Comparison of ENCODE assay signal across 11 mouse cellular contexts in the genomic region with DNA sequence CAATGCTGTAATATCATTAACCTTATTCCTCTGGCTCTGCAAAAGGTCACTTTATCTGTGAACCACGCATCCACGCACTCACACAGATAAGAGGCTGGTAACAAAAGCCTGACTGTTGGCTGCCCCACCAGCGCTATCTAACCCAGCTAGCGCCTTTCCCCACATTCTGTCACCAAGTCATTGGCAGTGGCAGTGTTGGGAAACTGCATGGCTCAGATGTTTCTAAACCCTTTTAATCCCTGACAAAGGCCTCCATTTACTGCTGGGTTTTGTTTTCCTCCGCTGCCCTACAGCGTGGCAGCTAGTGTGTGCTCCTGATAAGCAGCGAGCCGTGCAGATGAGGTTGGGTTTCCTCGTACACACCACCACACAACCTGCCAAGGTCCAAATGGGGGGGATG. TPM values are rescaled to one million over a fixed set of nuclear protein-coding genes. Genes with fewer than 3 reads are reported as not detected.
A peak's percentile ranks its signal among the peaks of the same experiment; 100 is the strongest.
DNase-seq lines count a peak whose midpoint lies in the region; ATAC-seq and TF ChIP-seq lines count a peak whose summit lies in the region.
"Had no signal": no experiment of that assay in that cellular context is flagged by ENCODE, and none has a peak within 500 bp of the region (broad histone marks: within the 10 kb centered on the region; RNA-seq: fewer than 3 reads in every experiment).

No protein-coding gene starts in this region.

- H3K4me2 ChIP-seq in liver, embryonic 11.5 days: no peak overlapping the region
- H3K4me2 ChIP-seq in forebrain, embryonic 14.5 days (ENCODE audit: low read length): 0 out of 2 replicates have a peak overlapping the region, but pooled peaks have one; percentile 2
- no peak overlapping the region for H3K4me2 ChIP-seq in hindbrain, embryonic 15.5 days
- no peak overlapping the region for H3K4me2 ChIP-seq in intestine, embryonic 16.5 days (ENCODE audit: low read depth, low read length)

- H3K4me3 ChIP-seq in liver, adult 2 months (ENCODE audit: insufficient read depth, low read depth, low read length): no peak overlapping the region
- H3K4me3 ChIP-seq in liver, embryonic 11.5 days (ENCODE audit: low read depth, low read length): no peak overlapping the region
- no peak overlapping the region for H3K4me3 ChIP-seq in forebrain, embryonic 14.5 days (ENCODE audit: low read depth, low read length)
- no peak overlapping the region for H3K4me3 ChIP-seq in hindbrain, embryonic 15.5 days
- no peak overlapping the region for H3K4me3 ChIP-seq in intestine, embryonic 16.5 days (ENCODE audit: low read length)
- H3K4me3 ChIP-seq: gastrocnemius, adult 2 months had no signal

- no peak overlapping the region for H3K9ac ChIP-seq in liver, adult 2 months (ENCODE audit: low read depth, low read length)
- H3K9ac ChIP-seq in liver, embryonic 11.5 days (ENCODE audit: low read depth, low read length): no peak overlapping the region
- H3K9ac ChIP-seq in forebrain, embryonic 14.5 days (ENCODE audit: low read length): no peak overlapping the region
- no peak overlapping the region for H3K9ac ChIP-seq in hindbrain, embryonic 15.5 days
- H3K9ac ChIP-seq in intestine, embryonic 16.5 days (ENCODE audit: low read depth, low read length): no peak overlapping the region
- H3K9ac ChIP-seq: liver, embryonic 14.5 days had no signal

- TF ChIP-seq POLR2A in liver, adult 2 months (IDR thresholded peaks at IDR 0.05; ENCODE audit: extremely low read depth, insufficient read depth, low read length): no peak

- H3K9me3 ChIP-seq in liver, embryonic 11.5 days (ENCODE audit: control insufficient read depth, low read length): no peaks in the 10 kb centered on the region
- no peaks in the 10 kb centered on the region for H3K9me3 ChIP-seq in forebrain, embryonic 14.5 days (replicated peaks; ENCODE audit: control insufficient read depth, low read length)
- H3K9me3 ChIP-seq in hindbrain, embryonic 15.5 days: no peaks in the 10 kb centered on the region
- H3K9me3 ChIP-seq in intestine, embryonic 16.5 days (ENCODE audit: control insufficient read depth, low read length): no peaks in the 10 kb centered on the region

- peak overlapping the region; percentile 61 for H3K27ac ChIP-seq in liver, adult 2 months (replicated peaks; ENCODE audit: insufficient read depth, low read depth, low read length)
- no peak overlapping the region for H3K27ac ChIP-seq in liver, embryonic 11.5 days (ENCODE audit: low read depth, low read length)
- no peak overlapping the region for H3K27ac ChIP-seq in forebrain, embryonic 14.5 days (ENCODE audit: low read depth, low read length)
- no peak overlapping the region for H3K27ac ChIP-seq in hindbrain, embryonic 15.5 days (replicated peaks)
- no peak overlapping the region for H3K27ac ChIP-seq in intestine, embryonic 16.5 days (ENCODE audit: low read length)
- H3K27ac ChIP-seq: gastrocnemius, adult 2 months; liver, embryonic 14.5 days had no signal

- 0 out of 2 replicates have a peak, but pooled peaks cover 3% of the 10 kb centered on the region for H3K27me3 ChIP-seq in liver, adult 2 months (ENCODE audit: control insufficient read depth, insufficient read depth, low read length)
- no peaks in the 10 kb centered on the region for H3K27me3 ChIP-seq in liver, embryonic 11.5 days (replicated peaks; ENCODE audit: control insufficient read depth, insufficient read depth, low read length)
- H3K27me3 ChIP-seq in forebrain, embryonic 14.5 days (replicated peaks; ENCODE audit: control insufficient read depth, insufficient read depth, low read length): 0 out of 2 replicates have a peak, but pooled peaks cover 5% of the 10 kb centered on the region
- no peaks in the 10 kb centered on the region for H3K27me3 ChIP-seq in hindbrain, embryonic 15.5 days
- H3K27me3 ChIP-seq in intestine, embryonic 16.5 days (replicated peaks; ENCODE audit: control insufficient read depth, insufficient read depth, low read length): no peaks in the 10 kb centered on the region

- no peak for DNase-seq in liver, adult 2 months (ENCODE audit: extremely low read depth, low read depth, low spot score)
- DNase-seq in liver, embryonic 11.5 days (ENCODE audit: low spot score): no peak
- peak; percentile 64 for DNase-seq in forebrain, embryonic 14.5 days (ENCODE audit: low spot score)
- peak; percentile 13 for DNase-seq in retina, postnatal 7 days (ENCODE audit: low read depth, low spot score)
- no peak for DNase-seq in urinary bladder, postnatal 10 days (ENCODE audit: low spot score)
- DNase-seq: cerebellum, postnatal 36 days; gastrocnemius, adult 2 months had no signal

- no peaks in the 10 kb centered on the region for H3K36me3 ChIP-seq in liver, adult 2 months (ENCODE audit: control insufficient read depth, insufficient read depth, low read length)
- no peaks in the 10 kb centered on the region for H3K36me3 ChIP-seq in liver, embryonic 11.5 days (ENCODE audit: control insufficient read depth, insufficient read depth, low read length)
- H3K36me3 ChIP-seq in forebrain, embryonic 14.5 days (ENCODE audit: control insufficient read depth, insufficient read depth, low read length): no peaks in the 10 kb centered on the region
- H3K36me3 ChIP-seq in hindbrain, embryonic 15.5 days: no peaks in the 10 kb centered on the region
- no peaks in the 10 kb centered on the region for H3K36me3 ChIP-seq in intestine, embryonic 16.5 days (ENCODE audit: control insufficient read depth, insufficient read depth, low read length)

- no peak for ATAC-seq in liver, embryonic 11.5 days (replicated peaks; ENCODE audit: low FRiP score)
- ATAC-seq in forebrain, embryonic 14.5 days: no peak
- ATAC-seq in hindbrain, embryonic 15.5 days (ENCODE audit: low FRiP score, low read depth): peak; percentile 48; the same call in 1 of the 2 replicates
- no peak for ATAC-seq in intestine, embryonic 16.5 days

- no peaks in the 10 kb centered on the region for H3K79me2 ChIP-seq in liver, adult 2 months (ENCODE audit: control insufficient read depth, insufficient read depth, low read length)

- 21% methylated on average over 9 of the region's 9 CpGs for WGBS in liver, adult 2 months
- 23% methylated on average over 9 of the region's 9 CpGs for WGBS in liver, embryonic 11.5 days
- WGBS in forebrain, embryonic 14.5 days: 3% methylated on average over 9 of the region's 9 CpGs
- 20% methylated on average over 9 of the region's 9 CpGs for WGBS in hindbrain, embryonic 15.5 days
- whole genome bisulfite sequencing in intestine, embryonic 16.5 days: 54% methylated on average over 9 of the region's 9 CpGs

- no peaks in the 10 kb centered on the region; the same call in 1 of the 2 replicates for H3K4me1 ChIP-seq in liver, adult 2 months (ENCODE audit: control insufficient read depth, insufficient read depth, low read length)
- H3K4me1 ChIP-seq in liver, embryonic 11.5 days (replicated peaks; ENCODE audit: control insufficient read depth, insufficient read depth, low read length): 0 out of 2 replicates have a peak, but pooled peaks cover 5% of the 10 kb centered on the region
- peaks cover 9% of the 10 kb centered on the region for H3K4me1 ChIP-seq in forebrain, embryonic 14.5 days (ENCODE audit: control insufficient read depth, insufficient read depth, low read length)
- peaks cover 8% of the 10 kb centered on the region for H3K4me1 ChIP-seq in hindbrain, embryonic 15.5 days (replicated peaks)
- 0 out of 2 replicates have a peak, but pooled peaks cover 2% of the 10 kb centered on the region for H3K4me1 ChIP-seq in intestine, embryonic 16.5 days (ENCODE audit: control insufficient read depth, insufficient read depth, low read length)

- no peak for TF ChIP-seq CTCF in liver, adult 2 months (IDR thresholded peaks at IDR 0.05; ENCODE audit: low read depth, low read length)

RNA-seq across cellular contexts. Expression of gene Id4, which starts 55.7 kb away (rescaled TPM):
- 0.46 and 0.81 TPM in 2 replicates for total RNA-seq in liver, adult 2 months (2014; rRNA removed)
- 0.27 and 0.56 TPM in 2 replicates for polyA plus RNA-seq in liver, adult 2 months (2012; rRNA removed)
- 1.2 and 1.6 TPM in 2 replicates for polyA plus RNA-seq in liver, embryonic 11.5 days (2014; fragmentation: Nextera tagmentation; extraction: Ambion mirVana)
- 49.6 and 61.8 TPM in 2 replicates for polyA plus RNA-seq in forebrain, embryonic 14.5 days (2014; fragmentation: Nextera tagmentation; extraction: Ambion mirVana)
- polyA plus RNA-seq in hindbrain, embryonic 15.5 days (2015; fragmentation: Nextera tagmentation; extraction: Ambion mirVana): 96.6 and 119 TPM in 2 replicates
- 2.9 and 3.1 TPM in 2 replicates for polyA plus RNA-seq in intestine, embryonic 16.5 days (2015; fragmentation: Nextera tagmentation; extraction: Ambion mirVana)
- total RNA-seq: MEL had no signal

Comparison
In these comparisons a context has a peak if more than half of its experiments do, and no peak if none do; other contexts are left out.
1. DNase-seq: peak in forebrain, embryonic 14.5 days (single experiment) and retina, postnatal 7 days (single experiment); none in liver, adult 2 months (single experiment), liver, embryonic 11.5 days (single experiment) and urinary bladder, postnatal 10 days (single experiment).
2. RNA of gene Id4, which starts 55.7 kb away (polyA plus RNA-seq): 96.6 to 119 TPM in hindbrain, embryonic 15.5 days and 49.6 to 61.8 TPM in forebrain, embryonic 14.5 days; 2.9 to 3.1 TPM in intestine, embryonic 16.5 days, 1.2 to 1.6 TPM in liver, embryonic 11.5 days and 0.27 to 0.56 TPM in liver, adult 2 months; every median in the first group is over 10 times any median in the second.